Mouse (Mus musculus): ENCODE data around the gene Sesn1.
"Not testable (repeated sequence)": the region's sequence is repeated elsewhere in the genome, so short reads cannot be mapped to it uniquely, and the experiment has no call there.

Sesn1 gene

DNA sequence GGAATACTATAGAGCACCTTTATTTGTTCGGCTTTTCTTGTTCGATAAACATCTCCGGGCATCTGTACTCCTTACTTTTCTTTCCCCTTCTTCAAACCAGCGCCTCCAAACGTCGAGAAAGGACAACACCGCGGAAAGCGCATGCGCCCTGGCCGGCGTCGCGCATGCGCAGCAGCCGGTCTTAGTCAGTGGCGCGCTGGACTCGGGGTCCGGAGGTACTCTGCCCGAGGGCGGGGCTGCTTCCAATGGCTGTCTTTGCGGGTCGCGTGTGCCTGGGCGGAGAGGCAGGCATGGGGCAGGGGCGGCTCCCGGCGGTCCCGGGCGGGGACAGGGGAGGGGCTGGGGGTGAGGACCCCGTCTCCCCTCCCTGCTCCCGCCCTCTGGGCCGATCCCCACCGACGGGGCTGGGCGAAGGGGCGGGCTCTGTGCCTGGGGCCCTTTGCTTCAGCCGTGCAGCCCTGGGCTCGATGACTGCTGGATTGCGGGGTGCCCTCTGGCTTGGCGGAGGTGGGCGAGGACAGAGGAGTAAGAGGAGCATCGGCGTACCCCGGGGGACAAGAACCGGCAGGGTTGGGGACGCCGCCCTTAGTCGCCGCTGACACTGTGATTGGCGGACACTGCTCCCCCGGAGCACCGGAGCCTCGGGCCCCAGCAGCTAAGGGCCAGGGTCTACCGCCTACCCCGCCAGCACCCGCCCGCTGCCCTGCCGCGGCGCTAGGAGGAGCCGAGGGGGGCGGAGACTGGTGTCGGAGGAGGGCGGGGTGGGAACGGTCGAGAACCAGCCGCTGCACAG lies at the start of gene Sesn1, which contains the start of gene Cep57l1:
Gene Sesn1 (plus strand): TSS at position 165 of the 793 bp plus-strand sequence.
Gene Cep57l1 (minus strand): TSS at position 101 of the 793 bp plus-strand sequence.
- DNase-seq (ENCODE audit: low spot score) = peak; percentile 85

DNA sequence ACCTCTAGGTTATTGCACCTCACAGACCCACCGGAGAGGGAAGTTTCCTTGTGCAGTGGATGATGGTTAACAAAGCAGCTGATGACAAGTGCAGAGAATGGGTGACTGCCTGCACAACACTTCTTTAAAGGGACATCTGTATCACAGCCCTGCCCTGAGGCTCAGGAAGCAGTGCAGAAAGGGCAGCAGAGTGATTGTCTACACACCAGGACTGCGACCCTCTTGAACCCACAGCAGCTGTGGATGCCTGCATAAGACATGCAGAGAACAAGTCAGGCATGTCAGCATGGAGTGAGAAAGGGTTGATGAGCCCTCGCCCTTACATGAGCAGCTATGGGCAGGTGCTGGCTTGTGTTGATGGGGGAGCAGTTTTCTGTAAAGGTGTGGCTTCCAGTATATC lies 48.9 kb upstream of the Sesn1 start:
- no peak for DNase-seq (ENCODE audit: low spot score)

DNA sequence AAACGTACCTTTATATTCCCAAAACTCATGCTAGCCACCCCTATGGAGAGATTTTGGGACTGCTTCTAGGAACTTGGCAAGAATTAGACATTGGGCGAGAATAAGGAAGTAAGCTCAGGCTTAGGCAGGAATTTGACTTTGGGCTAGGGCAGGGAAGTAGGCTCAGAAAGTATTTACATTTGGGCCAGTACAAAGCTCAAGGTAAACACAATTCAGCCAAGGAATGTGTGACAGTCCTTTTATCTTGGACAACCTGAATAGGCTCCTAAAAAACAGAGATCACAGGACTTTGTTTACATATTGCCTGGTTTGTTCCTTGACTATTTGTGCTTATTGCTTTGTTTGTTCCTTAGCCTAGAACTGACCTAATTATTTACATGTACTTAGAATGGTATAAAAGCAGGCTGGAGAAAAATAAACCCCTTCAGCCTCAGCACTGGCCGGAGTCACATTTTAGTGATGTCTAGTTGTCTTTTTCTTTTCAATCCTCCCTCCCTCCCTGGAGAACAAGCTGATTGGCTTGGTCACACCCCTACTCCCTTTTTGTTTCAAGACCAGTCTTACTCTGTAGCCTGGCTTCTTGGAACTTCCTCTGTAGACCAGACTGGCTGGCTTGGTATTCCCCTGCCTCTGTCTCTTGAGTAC lies 45.9 kb upstream of the Sesn1 start:
- DNase-seq (ENCODE audit: low spot score) = no peak

DNA sequence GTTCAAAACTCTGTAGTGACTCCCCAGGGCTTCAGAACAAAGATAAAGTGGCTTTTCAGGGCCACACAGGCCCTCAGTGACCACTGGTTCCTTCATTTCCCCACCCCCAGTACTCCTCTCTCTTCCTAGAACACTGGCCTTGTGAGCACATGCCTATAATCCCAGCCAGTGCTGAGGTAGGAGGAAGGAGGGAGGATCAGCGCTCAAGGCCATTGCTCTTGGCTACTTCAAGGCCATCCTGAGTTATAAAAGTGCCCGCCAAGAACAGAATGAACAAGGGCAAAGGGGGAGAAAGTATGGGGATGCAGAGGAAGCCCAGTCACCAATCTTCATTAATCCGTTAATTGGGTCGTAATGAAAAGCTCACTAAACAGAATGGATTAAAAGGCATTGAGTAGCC lies 44.1 kb upstream of the Sesn1 start:
- no peak for DNase-seq (ENCODE audit: low spot score)

DNA sequence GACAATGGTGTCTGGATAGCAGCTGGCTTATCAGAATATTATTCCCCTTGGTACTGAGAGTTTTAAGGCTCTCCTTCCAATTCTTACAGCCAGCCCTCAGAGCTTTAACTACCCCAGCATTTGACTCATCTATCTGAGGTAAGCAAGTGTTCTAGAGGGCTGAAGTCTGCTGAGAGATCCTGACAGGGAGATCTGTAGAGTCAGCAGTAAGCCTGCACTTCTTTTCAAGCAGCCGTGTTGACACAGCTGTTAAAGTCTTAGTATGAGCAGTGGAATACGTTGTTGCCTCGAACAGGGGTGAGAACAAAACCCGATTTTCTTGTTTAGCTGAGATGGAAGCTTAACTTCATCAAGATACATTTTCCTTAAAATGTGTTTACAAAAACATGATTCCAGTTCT lies 43.5 kb upstream of the Sesn1 start:
- DNase-seq (ENCODE audit: low spot score) = no peak

DNA sequence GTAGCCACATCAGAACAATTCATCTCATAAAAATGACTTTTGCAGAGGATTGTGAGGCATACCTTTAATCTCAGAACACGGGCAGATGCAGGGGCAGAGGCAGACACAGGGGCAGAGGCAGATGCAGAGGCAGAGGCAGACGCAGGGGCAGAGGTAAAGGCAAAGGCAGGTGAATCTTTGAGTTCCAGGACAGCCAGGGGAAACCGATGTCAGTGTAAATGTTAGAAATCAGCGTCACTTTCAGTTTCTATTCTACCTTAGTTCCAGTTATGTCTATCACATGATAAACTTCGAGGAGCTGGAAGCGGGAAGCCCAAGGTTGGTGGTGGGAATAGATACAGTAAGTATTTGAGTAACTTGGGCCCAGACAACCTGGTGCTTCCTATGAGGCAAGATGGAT lies 42.5 kb upstream of the Sesn1 start:
- no peak for DNase-seq (ENCODE audit: low spot score)

DNA sequence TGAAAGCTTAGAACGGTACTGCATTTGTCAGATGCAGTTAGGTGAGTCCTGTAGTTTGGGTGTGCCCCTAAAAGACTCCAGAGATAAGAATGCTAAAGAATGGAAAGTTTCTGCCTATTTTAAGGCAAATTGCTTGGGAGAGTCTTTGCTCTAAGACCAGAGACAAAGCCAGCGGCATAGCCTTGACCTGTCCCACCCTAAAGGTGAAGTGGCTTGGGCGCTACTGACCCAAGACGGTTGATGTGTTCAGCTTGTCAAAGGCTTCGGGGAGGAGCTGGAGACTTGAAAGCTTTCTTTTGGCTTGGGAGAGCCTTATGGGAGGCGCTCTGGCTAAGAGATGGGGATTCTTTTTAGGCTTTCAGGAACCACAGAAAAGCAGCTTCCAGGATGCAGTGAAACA lies 17.4 kb upstream of the Sesn1 start:
- DNase-seq (ENCODE audit: low spot score) = no peak

DNA sequence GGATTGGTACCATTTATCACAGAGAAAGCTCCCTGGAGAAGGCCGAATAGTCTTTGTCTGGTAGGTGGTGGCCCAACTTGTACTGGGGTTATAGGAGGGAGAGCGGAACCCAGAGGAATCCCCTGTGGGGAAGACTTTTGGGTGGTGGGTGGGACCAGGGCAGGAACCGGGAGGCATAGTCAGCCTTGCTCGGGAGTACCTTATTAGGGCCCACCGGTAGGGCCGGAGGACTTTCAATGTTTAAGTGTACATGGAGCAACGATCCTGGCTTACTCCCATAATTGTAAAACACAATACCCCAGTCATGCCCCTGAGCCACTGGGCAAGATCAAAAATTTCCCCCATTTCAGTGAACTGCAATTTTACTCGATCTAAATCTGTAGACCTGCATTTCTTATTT lies 12.5 kb upstream of the Sesn1 start:
- no peak for DNase-seq (ENCODE audit: low spot score)

DNA sequence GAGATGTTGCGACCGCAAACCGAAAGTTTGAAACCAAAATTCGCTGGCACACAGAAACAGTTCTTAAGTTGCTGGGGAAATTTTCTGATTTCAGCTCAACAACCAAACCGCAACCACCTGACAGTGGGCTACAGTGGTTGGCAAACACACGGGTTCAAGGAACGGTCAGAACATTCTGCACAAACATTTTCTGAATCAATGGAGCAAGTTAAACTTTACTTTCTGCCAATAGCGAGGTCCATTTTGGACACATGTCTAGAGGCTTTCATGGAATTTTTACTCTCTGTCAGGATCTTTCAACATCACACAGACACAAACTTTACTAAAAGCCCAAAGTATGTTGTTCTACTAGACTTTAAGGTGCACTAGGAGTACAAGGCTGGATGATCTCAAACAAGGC lies 6.3 kb upstream of the Sesn1 start:
- DNase-seq (ENCODE audit: low spot score) = no peak

DNA sequence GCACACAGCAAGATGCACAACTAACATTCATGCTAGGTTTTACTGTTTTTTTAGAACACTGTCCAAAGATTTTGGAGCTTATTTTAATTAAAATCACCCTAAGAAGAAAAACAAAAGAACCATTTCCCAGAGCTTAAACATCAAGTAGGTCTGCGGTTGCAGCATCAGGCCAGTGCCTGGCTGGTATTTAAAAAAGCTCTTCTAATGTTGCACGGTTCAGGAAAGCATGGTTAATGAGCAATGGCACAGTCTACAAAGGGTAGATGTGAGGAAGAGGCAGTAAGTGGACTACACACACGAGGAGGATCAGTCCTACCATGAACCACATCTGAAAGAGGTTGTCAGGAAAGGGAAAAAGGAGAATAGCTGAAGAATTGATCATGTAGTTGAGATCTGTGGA lies 5.0 kb upstream of the Sesn1 start:
- DNase-seq (ENCODE audit: low spot score) = no peak

DNA sequence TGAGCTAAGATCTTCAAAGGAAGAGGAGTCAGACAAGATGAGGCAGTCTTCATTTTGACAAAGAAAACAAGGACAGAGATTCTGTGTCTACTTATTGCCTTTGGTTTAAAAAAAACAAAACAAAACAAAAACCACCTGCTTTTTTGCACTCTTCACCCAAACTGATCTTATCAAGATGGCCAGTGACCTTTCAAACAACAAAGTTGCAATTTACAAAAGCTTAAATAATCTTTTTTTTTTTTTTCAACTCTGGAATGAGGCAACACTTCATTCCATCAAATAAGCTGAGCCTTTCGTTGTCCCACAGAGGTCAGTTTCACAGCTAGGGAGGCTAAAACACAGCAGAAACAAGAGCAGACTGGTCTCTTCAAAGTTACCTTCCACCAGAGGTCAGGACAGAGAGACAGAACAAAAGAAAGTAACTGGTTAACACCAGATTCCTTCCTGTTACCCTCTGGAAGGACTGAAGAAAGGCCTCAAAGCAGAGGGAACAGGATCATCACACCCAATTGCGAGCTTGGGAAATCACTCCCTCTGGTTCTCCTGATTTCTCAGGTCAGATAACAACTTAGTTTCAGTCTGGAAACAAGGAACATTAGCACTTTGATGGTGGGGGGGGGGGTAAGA lies 3.9 kb upstream of the Sesn1 start:
- no peak for DNase-seq (ENCODE audit: low spot score)

DNA sequence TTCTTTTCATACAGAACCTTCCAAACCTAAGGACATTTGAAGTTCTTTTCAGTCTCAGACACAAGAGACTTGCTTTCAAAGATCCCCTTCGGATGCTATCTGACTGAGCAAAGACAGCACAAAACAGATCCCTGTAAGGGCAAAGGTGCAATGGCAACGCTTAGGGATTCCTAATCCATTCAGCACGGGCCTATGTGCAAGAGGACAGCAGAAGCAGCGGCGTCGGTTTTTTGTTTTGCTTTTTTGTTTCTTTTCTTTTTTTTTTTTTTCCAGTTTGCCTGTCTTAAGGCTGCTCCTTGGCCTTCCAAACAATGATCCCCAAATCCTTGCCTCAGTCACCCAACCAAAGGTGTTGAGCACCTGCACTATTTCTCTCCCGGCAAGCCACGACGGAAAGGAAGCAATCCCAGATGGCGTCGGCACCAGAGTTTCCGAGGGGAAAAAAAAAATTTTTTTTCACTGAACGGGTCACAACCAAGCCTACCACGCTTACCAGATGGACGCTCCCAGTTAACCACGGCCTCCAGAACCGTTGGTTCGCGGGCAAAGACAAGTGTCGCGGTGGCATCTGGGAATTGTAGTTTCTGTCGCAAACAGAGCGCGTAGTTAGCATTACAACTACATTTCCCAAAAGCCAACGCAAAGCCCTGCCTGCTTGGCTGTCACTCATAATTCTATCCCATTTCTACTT lies 510 bp upstream of the Sesn1 start:
- no peak for DNase-seq (ENCODE audit: low spot score)

DNA sequence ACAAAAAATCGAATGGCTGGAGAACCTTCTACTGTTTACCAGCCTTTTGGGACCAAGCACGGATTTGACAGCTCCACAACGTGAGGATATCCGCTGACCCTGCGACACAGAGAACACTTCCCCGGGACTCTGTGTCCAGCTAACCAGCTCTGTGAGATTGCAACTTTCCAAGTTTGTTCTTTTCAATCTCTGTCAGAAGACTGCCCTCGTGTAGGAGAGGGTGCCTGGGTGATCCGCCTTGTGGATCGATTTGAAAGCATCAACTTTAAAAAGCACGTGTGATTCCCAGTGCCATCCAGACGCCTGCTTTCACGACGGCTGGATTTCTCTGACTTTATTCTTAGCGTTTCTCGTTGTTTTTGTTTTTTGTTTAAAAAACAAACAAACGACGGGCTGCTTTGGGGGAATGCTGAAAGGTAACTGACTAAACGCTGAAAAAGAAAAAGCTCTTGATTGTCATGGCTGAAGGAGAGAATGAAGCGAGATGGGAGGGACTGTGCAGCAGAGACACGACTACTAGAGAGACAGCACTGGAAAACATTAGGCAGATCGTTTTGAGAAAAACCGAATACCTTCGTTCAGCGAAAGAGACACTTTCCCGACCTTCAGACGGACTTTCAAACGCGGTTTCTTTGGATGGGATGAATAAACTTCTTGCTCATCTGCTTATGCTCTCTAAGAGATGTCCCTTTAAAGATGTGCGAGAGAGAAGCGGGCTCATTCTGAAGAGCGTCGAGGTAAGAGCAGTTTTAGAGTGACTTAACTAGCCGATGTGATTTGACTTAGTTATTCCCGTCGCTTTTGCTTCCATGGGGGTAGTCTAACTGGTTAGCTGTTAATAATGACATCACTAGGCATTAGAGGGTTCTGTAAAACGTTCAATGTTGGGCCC lies 1.1 kb downstream of the Sesn1 start:
- DNase-seq (ENCODE audit: low spot score) = no peak

DNA sequence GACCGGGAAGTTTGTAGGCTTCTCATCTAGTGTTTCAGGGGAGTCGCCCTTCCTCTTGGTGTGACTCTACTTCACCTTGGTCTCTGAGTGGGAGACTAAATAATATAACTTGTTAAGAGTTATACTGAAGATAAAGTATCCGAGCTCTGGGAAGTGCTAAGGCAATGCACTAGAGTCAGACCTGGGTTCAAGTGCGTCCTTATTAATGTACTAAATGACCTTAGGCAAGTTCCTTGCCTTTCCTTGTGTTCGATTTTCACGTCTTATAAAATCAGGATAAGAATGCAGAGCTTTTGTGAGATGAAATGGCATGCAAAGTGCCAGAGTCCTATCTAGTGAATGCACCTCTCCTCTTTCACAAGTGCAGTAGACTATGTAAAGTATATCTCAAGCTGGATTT lies 2.8 kb downstream of the Sesn1 start:
- no peak for DNase-seq (ENCODE audit: low spot score)

DNA sequence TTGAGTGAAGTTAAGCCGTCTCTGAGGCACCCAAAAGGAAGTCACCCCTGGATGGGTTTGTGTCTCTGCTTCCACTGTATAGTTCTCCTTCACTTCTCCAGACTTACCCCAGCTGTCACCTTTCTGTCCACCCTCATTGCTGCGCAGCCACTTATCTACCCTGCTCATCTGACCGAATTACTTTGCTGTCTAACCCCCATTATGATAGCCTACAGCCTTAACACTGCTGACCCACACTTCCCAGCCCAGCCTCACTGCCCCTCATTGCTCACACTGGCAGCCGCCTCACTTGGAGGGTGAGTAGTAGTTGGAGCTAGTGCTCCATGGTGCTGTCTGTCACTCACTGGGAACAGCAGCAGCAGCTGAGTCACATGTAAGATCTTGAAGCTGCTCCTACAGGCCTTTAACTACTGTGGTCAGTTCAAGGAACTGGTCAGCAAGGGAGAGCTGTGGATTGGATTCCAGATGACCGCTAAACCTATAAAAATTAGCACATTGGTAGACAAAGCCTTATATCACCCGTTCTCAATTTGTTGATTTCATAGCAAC lies 4.6 kb downstream of the Sesn1 start:
- DNase-seq (ENCODE audit: low spot score) = no peak

DNA sequence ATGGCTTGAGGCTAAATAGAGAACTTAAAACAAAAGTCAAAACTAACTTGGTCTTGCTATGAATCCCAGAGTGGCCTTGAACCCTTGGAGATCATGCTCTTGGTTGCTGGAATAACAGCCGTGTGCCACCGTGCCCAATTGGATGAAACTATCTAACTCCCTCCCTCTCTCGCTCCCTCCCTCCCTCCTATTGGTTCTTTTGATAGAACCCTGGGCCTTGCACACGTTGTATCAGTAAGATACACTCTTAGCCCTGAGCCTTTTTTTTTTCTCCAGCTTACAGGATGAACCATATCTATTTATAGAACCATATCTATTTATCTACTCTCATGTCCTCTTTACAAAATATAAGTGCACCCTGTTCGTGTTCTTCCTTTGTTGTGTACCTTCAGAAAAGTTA lies 6.8 kb downstream of the Sesn1 start:
- no peak for DNase-seq (ENCODE audit: low spot score)

DNA sequence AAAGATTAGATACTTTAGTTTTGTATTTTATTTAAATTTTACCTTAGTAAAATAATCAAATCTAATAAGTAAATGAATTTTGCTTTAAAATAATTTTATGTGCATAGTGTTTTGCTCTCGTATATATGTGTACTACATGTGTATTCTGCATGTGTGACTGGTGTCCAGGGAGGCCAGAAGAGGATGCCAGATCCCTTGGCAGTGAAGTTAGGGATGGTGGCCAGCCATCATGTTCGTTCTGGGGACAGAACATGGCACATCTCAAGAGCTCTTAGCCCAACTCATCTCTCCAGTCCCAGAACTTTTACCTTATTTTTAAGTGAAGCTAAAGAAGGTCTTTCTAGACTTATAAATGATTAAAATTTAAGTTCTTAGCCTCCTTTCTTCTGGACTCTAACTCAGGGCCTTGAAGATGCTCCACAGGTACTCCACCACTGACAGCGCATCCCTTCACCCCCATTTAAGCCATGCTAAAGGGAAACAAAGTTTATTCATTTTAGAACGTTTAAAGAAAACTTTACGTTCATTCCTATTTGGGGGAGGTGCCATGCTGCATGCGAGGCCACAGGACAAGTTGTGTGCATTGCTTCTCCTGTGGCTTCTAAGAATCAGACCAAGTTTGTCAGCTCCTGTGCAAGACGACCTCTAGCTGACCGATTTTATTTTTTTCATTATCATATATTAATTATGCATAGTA lies 8.4 kb downstream of the Sesn1 start:
- DNase-seq (ENCODE audit: low spot score) = no peak

DNA sequence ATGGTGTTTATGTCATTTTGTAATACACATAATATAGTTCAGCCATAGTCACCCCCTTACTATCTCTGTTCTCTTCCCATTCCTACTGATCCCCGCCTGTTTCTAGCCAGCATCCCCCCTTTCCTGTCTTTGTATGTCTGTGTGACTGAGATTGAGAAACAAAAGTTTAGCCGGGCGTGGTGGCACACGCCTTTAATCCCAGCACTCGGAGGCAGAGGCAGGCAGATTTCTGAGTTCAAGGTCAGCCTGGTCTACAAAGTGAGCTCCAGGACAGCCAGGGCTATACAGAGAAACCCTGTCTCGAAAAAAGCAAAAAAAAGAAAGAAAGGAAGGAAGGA lies 9.0 kb downstream of the Sesn1 start:
- DNase-seq (ENCODE audit: low spot score) = not testable (repeated sequence)

DNA sequence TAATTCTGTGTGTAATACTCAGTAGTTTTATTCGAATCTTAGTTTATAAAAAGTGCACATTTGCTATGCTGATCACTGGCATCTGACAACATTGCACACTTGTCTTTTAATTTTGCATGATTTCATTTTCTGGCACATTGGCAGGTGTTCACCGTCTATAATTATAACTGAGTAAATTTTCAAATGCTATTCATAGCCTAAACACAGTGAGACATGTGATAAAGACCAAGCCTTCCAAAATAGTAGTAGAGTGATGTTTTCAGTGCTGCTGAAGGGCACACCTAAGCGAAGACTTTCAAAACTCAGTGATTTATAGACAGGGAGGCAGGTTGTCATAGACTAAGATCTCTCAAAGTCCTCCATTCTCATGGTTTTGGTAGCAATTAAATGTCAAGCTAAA lies 9.6 kb downstream of the Sesn1 start:
- DNase-seq (ENCODE audit: low spot score) = no peak

DNA sequence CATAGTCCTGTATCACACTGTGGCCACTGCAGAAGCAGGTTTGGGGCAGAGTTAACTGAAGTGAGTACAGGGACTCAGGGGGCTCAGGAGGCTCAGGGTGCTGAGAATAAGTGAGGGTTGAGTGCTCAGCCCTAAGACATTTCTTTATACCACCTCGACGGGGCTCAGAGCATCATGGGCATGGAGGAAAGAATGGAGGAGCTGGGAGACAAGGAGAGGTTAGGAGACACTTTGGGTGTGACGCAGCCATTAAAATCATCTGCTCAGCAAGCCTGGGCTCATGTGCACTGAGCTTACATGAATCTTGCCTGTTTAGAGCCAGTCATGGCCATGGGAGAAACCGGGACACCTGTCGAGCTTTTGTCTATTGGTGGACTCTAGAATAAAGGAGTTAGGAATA lies 10.7 kb downstream of the Sesn1 start:
- no peak for DNase-seq (ENCODE audit: low spot score)

DNA sequence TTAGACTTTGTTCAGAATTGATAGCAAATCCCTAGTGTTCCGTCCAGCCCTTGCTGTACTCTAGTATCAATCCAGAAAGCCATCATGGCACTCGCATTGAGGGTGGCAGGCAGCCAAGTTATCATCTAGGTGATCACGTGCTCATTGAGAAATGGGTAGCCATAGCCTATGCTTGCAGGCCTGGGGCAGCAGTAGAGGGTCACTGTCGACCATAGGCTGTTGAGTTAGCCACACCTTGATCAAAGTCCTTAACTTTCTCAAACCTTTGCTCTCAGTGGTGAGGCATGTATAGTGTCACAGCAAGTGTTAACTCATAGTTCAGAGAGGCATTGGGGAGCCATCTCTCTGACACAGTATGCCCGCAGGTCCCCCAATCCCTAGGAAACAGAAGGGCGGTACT lies 11.4 kb downstream of the Sesn1 start:
- no peak for DNase-seq (ENCODE audit: low spot score)

Measured in T-cell, adult 2 months (primary cell).